Mouse (Mus musculus) gastrocnemius, postnatal 4 days (tissue): Measurements from ENCODE around the gene Dpm3. TPM values are rescaled to one million over a fixed set of nuclear protein-coding genes. Genes with fewer than 3 reads are reported as not detected.

Source experiments
- DNase-seq, 2 experiments: peaks; one replicate each; pipeline ENCODE4 v3.0.0; 2021 to 2022; ENCODE audit warnings: low spot score in 2 of 2, mixed read lengths in 2 of 2
- total RNA-seq, 2 experiments: library from RNA; stranded (reverse); gene quantifications; 2 replicates each; pipeline ENCODE4 v1.2.3; 2021

The Dpm3 gene
- total RNA-seq, 2 experiments from 2014 or later, result 61.2 to 62.8 TPM

DNA sequence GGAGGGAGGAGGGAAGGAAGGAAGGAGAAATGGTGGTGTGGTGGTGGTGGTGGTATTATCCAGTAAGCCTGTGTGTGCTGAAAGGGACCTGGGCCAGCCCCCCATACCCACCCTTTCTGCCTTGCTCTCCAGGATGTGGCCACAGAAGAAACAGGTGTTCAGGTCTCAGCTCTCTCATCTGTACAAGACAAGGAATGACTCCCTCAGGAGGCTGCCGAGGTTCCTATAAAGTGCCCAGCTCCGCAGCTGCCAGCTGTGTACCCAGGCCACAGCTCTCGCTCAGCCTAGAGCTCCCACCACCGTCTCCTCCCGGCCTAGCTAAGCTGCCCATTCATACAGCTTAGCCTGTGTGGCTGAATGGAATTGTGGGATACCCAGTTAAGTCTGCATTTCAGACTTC lies 33.1 kb downstream of the Dpm3 start:
- DNase-seq, result no peak

DNA sequence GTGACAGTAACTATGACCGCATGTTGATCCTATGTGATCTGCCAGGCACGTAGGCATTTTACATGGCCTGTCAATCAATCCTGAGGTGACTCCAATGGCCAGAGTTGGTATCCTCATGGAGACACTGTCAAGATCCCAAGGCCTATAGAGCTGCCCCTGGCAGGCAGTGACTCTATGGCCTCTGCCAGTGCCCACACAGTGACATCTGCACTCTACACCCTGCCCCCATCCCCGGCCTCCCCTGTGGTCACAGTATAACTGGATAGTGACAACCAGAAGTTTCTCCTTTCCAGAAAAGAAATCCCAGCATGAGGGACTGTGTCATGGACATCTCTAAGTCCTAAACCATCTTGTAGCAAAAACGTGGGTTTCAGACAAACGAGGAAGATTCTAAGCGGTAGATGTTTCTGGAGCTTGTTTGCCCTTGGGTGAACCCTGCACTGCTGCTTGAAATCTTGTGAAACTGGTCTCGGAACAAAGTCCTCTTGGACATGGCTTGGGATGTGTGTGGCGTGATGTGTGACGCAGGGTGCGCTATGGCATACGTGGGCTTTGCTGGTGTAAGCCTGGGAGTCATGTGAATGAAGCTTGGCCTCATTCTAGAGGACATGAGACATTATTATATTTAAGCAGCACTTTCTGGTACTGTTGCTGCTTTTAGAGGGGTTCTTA lies 34.2 kb downstream of the Dpm3 start:
- no peak for DNase-seq

DNA sequence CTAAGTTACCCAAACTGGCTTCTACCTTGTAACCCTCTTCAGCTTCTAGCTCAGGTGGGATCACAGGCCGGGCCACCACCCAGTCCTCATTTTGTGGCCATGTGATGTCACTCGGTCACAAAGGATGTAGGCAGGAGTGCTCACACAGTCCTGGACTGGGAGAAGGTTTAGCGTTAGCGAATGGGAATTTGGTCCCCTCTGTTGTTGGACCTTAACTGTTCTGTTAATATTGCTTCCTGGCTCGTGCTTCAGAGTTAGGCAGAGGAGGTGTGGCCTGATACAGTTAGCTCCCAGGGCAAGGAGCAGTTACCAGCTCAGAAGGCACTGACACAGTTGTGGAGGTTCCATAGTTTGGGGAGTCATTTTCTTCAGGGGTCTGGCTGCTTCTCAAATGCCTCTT lies 35.0 kb downstream of the Dpm3 start:
- DNase-seq, result no peak

DNA sequence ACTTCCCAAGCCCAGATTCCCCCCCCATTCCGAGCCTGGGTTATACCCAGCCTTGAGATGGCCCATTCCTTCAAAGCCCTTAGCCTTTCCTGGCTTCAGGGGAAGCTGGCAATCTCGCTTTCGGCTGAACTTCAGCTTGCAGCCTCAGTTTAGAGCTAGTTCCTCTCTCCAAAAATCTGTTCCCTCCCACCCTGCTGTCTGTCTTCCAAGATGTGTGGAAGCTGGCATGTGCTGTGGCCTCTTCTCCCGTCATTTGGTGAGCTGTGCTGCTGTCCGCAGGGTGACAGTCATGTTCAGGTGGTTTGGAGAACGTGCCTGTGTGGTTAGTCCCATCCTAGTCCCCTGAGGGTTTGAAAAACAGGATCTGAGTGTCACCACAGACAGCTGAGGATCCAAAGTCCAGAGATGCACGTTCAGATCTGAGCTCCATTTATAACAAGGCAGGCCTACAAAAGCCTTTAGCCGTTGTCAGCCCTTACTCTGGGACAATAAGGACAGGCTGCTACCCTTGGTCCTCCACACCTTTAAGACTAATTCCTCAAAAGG lies 36.6 kb downstream of the Dpm3 start:
- DNase-seq, result no peak

DNA sequence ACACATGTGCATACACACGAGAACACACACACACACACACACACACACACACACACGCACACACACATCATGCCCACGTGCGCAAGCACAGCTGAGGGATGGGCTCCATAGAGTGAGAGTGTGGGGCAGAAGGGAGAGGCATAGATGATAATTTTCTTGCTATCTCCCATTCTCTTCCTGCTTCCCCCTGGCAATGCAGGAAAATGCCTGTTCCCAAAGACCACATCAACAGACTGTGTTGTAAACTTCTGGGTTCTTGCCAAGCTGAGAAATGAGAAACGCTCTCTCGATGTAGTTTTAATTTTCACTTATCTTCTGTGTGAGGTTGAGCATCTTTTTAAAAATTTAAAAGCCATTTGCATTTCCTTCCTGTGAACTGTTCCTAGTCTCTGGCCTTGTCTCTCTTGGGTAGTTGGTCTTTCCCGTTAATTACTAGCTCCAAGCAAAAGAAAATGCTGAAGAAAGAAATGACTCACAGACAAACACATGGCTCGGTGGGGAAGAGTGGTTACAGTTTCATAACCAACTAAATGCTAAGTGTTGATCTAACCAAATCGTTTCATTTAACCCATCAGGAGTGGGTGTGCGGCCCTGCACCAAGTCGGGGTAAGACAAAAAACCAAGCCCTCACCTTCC lies 37.7 kb downstream of the Dpm3 start:
- DNase-seq, result no peak

DNA sequence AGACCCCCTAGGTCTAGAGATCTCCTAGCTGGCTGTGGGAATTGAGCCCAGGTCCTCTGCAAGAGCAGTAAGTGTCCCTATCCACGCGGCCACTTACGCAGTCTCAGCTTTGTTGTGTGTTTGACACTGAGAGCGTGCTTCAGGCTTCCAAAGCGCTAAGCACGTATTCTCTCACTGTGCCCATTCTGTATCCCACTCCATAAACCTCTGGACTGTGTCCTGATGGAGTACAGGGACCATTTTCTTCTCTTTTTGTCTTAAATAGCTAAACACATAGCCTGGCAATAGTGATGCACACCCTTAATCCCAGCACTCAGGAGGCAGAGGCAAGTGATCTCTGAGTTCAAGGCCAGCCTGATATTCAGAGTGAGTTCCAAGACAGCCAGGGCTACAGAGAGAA lies 39.8 kb downstream of the Dpm3 start:
- DNase-seq, result no peak

DNA sequence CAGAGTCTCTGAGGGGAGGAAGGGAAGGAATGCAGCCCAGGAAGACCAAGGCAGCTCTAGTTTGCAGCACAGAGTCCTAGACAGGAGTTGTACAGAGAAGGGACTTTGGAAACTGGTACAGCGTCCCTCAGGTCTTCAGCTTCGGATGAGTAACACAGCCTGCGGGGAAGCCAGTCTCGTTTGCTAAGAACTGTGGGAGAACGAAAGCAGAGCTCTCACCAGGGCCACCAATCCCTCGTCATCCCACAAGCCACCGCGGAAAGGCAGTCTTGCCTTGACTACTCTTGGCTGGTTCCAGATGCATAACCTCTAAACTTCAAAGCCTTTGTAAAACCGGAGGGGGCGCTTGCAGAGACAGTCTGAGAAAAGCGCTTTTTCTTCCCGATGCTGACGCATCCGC lies 40.3 kb downstream of the Dpm3 start:
- no peak for DNase-seq

DNA sequence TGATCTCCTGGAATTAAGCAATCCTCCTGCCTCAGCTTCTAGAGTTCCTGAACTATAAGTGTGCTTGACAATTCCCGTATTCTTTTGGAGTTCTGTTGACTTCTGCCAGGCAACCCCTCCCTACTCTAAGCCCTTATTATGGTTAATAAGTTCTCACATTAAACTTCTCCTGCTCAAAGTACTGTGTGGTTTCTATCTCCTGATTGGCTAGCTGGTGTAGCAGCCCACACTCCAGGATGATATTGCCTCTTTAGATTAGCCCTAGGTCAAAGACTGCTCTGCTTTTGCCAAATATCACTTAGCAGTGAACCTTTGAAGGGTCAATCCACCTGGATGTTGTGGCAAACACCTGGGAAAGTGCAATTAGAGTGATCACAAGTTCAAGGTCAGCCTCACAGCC lies 40.9 kb downstream of the Dpm3 start:
- DNase-seq, result no peak

DNA sequence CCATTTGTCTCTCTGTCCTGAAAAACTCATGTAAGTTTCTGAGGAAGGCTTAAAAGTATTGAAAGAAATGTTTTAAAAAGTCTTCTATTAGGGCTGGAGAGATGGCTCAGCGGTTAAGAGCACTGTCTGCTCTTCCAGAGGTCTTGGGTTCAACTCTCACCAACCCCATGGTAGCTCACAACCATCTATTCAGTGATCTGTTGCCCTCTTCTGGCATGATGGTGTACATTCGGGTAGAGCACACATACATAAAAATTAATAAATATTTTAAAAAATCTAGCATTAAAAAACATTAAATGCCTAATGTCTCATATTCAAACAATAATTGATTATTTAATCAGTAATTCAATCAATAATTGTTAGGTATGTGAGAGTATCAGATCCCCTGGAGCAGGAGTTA lies 41.4 kb downstream of the Dpm3 start:
- no peak for DNase-seq

DNA sequence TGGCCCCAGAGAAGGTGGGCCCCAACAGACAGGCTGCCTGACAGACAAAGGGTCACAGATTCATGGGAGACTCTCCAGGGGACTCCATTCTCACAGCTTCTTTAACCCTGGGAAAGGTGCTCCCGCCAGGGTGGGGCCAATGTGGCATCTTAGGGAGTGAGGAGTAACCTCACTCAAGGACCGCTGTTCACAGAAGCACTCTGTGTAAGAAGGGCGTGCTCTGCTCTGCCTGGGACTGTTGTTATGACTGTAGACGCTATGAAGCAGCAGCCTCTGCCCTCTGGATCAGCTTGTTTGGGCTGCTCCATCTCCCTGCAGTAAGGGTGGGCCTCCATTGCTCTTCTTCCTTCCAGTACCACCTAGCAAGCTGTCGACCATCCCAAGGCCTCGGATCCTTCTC lies 45.3 kb downstream of the Dpm3 start:
- no peak for DNase-seq

DNA sequence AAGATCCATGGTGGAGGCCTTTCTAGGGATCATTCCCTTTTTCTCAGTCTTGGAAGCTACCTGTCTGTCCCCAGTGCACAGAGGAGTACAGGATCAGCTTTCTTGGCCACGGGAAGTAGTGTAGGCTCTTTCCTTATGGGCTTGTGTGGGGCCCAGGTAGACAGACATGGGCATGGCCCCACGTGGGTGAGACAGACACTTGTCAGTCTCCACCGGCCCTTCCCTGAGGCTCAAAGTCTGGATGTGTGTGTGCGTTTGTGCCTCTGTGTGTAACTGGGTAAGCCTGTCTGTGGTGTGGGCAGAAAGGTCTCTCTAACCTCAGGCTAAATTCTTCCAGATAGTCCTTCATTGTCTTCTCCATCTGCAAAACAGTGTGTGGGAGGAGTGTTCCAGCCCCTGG lies 45.9 kb downstream of the Dpm3 start:
- no peak for DNase-seq

DNA sequence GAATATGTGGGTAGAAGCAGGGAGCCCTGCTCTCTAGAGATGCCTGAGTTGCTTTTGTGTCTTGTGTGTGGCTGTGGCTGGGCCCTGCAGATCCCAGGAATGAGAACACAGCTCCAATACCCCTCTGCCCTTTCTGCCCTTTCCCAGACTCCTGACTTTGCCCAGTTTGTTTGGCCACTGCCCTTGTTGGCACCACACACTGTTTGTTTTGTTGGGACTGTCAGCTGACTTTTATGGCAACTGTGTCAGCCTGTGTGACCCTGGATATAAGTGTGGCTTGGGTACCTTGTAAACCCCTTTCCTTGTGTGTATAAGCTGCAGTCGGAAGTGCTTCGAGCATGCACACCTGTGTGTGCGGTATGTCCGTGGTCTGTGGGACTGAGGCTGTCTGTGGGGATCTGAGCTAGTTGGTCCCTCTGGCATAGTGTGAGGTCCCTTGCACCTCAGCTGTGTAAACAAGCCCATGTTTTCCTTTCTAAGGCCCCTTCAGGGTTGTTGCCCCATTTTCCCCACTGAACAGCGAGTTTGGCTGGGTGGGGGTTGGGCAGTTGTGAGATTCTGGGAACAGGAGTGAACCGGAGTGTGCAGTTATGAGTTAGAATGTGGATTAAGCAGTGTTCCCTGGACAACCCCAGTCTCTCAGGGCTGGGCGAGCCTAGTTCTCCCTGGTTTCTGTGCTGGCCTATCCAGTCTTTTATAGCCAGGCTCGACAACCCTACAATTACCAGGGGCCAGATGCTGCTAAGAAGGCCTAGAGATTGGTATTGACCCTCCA lies 46.6 kb downstream of the Dpm3 start:
- no peak for DNase-seq

DNA sequence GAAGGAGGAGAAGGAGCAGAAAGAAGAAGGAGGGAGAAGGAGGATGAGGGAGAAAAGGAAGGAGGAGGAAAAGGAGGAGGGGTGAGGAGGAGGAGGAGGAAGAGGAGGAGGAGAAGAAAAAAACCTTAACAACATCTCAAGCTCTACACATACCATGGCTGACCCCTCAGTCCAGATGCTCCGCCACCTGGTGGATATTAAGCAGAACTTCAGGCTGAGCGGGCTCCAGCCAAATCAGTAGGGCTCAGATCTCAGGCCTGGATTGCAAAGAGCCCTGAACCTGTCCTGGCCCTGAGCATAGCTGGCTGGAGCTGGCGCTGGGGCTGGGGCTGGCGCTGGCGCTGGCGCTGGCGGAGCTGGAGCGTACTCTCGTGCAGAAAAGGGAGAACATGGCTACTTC lies 48.9 kb downstream of the Dpm3 start:
- no peak for DNase-seq

DNA sequence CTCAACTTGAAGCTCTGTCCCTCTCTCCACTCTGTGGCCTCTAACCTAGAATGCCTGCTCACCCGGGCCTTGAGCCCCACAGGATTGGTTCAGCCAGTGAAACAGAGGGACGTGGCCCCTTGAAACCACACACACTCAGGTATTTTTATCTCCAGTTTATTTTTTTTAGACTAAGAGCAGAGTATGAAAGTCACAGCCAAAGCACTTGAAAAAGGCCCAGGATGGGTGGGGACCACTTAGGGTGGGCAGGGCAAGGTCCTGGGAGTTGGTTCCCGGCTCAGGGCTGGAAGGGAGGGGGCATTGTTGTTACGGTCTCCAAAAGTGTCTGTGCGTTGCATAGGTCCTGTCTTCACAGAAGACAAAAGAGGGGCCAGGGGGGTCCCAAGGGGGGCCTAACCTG lies 55.2 kb downstream of the Dpm3 start:
- DNase-seq, result no peak

DNA sequence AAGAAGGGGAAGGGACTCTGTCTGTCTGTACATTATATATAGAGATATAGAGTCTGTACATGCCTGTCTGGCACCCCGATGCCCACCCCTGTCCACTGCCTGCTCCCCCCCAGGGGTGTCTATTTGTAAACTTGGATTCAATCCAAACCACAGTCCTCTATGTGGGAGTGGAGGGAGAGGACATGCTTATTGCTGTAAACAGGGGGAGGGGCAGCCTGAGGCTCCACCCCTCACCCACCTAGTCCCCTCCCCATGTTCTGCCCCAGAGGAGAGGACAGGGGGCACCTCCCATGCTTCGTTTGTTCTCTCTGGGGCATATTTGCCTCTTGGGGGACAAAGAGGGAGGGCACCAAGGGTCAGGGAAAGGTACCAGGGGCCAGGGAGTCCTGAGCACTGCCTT lies 55.6 kb downstream of the Dpm3 start:
- no peak for DNase-seq

DNA sequence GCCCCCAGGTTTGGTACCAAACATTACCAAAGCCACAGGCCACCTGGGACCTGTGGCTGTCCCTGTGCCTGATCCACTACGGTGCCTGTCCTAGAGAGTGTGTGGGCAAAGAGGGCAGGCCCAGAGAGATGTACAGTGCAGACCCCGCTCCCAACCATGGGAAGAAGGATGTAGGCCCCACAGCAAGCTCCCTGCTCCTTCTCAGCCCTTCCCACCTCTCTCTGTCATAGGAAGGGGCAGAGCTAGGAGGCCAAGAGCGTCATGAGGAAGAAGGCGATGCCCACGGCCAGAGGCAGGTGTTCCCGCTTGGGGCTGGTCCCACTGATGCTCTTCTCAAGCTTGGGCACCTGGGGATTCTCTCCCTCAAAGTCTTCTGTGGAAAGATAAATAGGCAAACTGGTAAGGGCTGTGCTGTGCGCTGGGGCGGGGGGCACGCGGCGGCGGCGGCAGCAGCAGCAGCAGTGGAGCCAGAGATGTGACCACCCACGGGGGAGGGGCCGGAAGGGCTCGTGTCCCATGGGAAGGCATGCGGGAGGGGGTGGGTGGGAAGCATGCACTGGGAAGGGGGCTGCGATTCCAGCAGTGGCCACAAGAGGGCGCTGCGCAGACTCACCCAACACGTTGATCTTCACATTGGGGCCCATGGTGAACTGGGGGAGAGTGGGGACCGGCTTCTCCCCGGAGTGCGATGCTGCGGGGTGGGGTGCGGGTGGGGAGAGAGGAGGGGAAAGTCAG lies 56.2 kb downstream of the Dpm3 start:
- DNase-seq, result peak; percentile 77 to 83

DNA sequence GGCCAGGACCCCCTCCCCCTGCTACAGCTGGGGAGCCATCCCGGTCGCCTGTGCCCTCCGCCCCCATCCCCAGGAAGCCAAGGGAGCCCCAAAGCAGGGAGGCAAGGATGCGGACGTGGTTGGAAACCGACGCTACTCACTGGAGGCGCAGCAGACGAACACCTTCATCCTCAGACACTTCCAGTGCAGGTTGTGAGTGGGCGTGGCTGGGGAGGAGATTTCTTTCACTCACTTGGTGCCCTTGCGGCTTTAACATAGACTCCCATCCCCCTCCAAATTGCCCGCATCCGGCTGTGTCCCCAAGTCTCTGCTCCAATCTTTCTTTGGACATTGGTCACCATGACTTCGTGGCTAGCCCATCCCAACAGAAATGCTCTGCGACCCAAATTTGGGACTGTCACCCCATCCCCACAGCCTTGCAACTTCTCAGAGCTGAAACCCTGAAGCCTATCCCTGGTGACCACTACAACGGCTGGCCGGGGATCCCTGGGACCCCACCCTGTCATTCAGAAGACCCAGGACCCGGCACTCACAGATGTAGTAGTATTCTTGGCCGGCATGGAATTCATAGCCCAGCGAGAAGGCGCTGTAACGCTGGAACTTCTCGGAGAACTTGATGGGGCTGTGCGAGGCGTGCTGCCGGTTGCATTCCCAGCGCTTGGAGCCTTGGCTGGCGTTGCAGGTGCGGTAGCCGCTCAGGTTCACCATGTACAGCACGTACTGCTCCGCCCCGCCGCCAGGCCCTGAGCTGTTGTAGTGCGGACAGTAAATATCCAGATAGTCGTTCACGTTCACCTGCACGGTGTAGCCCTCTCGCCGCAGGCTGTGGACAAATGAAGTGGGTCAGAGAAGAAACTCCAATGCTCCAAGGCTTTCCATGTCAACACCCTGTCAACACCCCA lies 57.0 kb downstream of the Dpm3 start:
- DNase-seq, result peak in 1 of 2 experiments; percentile 26
